Mouse (Mus musculus) ZHBTc4 (cell line): ENCODE data around the gene Pin1.

Experiments
- DNase-seq: peaks from one replicate; pipeline ENCODE4 v3.0.0-alpha.2; 2011; ENCODE audit warnings: low read depth, low spot score

Pin1 gene

GRCm38 (mm10) chr9:20651602-20652259 is at the start of gene Pin1:
Gene Pin1, plus strand, starts transcription at chr9:20652095.
- peak; percentile 100 for DNase-seq

DNA sequence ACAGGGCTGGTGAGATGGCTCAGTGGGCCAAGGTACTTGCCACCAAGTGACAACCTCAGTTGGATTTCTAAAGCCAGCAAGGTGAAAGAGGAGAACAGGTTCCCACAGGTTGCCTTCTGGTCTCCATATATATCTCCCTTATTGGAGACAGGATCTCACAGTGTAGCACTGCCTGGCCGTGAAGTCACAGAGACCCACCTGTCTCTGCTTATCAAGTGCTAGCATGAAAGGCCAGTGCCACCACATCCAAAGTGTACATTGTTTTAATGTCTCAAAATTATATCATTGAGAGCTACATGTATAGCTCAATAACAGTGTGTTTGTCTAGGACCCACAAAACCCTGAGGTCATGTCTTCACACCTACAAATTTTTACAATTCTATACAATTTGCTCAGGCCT is 45.6 kb upstream of the Pin1 start:
- no peak for DNase-seq

DNA sequence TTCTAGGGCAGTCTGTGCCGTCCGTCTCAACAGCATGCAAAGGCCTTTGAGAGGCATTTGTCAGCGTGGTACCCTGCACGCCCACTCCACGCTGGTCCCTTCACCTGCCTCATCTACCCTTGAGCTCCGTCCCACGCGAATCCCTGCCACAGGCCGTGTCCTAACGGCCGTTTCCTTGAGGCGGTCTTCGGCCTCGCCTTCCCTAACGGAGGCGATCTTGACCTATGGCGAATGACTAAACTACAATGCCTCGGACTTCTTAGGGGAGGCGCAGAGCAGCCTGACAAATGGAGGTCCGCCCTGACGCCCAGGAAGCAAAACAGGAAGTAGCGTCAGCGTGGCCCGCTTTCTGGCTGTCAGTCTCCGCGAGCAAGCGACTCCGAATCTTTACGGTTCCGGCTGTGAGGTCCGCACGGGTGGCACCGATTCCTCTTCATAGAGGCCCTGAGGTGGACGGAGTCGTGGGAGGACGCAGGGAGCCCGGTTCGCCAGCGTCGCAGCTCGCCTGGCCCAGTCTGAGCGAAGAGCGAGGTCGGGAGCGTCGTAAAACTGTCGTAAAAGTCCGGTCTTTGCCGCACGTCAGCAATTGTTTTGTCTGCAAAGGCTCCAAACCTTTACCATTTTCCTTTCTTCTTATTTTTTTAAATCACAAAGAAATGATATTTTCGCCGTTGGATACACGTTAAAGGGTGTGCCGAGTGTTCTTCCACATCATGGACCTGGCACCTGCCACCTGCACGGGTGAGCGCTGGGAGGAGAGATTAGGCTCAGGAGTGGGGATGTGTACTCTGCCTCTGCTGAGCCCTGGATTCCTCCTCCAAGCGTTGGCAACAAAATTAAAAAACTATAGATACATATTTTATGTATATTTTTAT is 44.6 kb upstream of the Pin1 start:
- peak; percentile 96 for DNase-seq

DNA sequence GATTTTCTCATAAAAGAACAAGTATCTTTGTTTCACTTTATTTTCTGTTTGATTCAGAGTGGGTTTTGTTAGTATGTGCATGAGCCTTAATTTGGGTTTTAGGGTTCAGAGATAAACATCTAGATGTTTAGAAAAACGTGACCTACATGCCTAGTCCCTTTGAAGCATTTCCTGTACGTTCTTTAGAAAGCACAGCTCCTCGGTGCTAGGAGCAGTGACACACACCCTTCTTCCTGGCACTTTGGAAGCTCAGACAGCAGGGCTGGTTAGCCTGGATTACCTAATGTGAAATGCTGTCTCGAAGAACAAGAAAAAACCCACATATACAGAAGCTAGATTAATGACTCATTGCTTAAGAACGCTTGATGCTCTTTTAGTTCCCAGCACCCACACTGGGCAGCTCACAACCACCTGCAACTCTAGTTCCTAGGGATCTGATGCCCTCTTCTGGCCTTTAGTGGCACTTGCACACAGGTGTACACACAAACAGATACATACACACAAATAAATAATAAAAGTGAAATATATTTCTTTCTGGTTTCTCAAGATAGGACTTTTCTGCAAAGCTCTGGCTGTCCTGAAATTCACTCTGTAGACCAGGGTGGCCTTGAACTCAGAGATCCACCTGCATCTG is 41.9 kb upstream of the Pin1 start:
- DNase-seq: peak; percentile 32

- DNase-seq: no peak
These were observed 39.9 kb upstream of the Pin1 start for GRCm38 (mm10) chr9:20611976-20612375.

DNA sequence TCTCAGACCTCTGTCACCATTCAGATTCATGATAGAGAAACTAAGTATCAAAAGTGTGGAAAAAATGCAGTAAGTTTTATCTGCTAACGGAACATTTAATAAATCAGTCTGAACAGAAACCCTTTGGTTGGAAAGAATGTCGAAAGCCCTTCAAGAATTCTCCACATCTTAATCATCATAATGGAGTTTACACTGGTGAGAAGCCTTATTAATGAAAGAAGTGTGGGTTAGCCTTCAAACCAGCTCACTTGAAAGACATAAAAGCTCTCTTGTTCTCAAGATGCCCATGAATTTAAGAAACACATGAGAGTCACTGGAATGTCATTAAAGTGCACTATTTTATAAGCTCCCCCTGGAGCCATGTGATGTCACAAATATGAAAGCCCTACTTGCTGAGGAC is 35.2 kb upstream of the Pin1 start:
- no peak for DNase-seq

- DNase-seq: no peak
These were observed 20.6 kb upstream of the Pin1 start for GRCm38 (mm10) chr9:20631332-20631731.

- peak; percentile 64 for DNase-seq
These were observed 16.2 kb upstream of the Pin1 start for GRCm38 (mm10) chr9:20635676-20636075.

DNA sequence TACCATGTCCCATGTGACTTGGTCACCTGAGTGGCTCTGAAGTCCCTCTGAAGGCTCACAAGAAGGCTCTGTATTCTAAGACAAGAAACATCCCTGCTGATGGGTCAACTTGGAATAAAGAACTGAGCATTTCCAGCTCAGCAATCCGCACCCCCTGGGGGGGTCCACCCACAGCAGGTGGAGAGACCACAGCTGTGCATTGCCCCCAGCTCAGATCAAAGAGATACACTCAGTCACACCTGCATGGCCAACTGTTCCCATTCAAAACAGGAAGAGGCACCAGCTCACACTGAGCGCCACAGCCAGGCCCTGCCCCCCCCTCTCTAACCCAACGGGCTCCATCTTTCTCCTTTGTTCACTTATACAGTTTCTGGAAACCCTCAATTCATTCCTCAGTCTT is 15.6 kb upstream of the Pin1 start:
- peak; percentile 65 for DNase-seq

GRCm38 (mm10) chr9:20636790-20637189 is 15.1 kb upstream of the Pin1 start:
- no peak for DNase-seq

GRCm38 (mm10) chr9:20638552-20638951 is 13.3 kb upstream of the Pin1 start:
- DNase-seq: no peak

- DNase-seq: no peak
These were observed 12.4 kb upstream of the Pin1 start for GRCm38 (mm10) chr9:20639486-20639885.

- no peak for DNase-seq
These were observed 10.4 kb upstream of the Pin1 start for GRCm38 (mm10) chr9:20641501-20641900.

GRCm38 (mm10) chr9:20642101-20642895 is 9.6 kb upstream of the Pin1 start, which contains the start of gene Ubl5:
Gene Ubl5, plus strand, starts transcription at chr9:20642878.
- DNase-seq: peak; percentile 99

DNA sequence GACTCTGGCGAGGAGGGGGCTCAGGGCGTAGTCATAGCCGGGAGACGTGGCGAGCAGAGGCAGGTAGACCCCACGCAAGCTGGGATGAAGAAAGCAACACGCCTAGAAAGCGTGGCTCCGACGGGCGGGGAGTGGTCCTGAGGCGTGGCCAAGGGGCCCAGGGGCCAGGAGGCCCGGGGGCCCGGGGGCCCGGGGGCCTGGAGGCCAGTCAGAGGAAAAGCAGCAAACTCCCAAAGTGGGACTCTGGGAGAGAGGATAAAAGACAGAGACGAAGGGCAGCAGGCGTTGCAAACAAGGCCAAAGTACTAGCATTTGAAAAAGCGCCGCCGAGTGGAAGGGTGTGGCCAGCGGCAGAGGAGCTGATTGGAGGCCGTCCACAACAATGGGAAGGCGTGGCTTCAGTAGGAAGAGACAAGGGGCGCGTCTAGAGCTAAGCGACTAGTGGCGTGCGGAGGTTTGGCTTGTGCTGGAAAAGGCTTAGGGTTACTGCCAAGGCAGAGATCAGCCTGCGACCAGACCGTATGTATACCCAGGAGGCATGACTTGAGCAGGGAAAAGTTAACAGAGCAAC is 8.9 kb upstream of the Pin1 start:
- peak; percentile 98 for DNase-seq

DNA sequence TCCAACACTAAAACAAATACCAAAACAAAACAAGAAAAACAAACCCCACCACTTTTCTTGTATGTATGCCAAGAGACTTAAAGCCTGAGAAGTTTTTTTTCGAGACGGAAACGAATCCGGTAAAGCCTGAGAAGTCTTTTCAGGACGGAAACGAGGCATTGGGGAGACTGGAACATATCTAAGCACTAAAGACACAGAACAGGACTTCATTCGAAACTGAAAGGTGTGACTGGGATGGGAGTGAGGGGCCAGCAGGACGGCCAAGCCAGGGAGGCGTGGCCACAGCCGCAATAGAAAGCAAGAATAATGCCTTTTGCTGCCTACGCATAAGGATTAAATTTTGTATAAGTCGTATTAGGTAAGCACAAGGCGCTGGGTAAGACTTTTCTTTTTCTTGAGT is 8.1 kb upstream of the Pin1 start:
- no peak for DNase-seq

GRCm38 (mm10) chr9:20644360-20645081 is 7.4 kb upstream of the Pin1 start, which contains the start of gene Fbxl12:
Gene Fbxl12, minus strand, starts transcription at chr9:20644767.
- DNase-seq: peak; percentile 84

GRCm38 (mm10) chr9:20645121-20645520 is 6.8 kb upstream of the Pin1 start:
- DNase-seq: no peak

- DNase-seq: no peak
These were observed 364 bp downstream of the Pin1 start for GRCm38 (mm10) chr9:20652260-20652658.

GRCm38 (mm10) chr9:20653859-20654258 is 2.0 kb downstream of the Pin1 start:
- no peak for DNase-seq

- DNase-seq: no peak
These were observed 5.7 kb downstream of the Pin1 start for GRCm38 (mm10) chr9:20657546-20657945.
